Mouse (Mus musculus): ENCODE measurements around the gene Ntn5. TPM values are rescaled to one million over a fixed set of nuclear protein-coding genes. Genes with fewer than 3 reads are reported as not detected.

The Ntn5 gene
- total and polyA plus RNA-seq, 3 experiments, result 0.08 to 0.57 TPM; not detected in 1

GRCm38 (mm10) chr7:45685811-45686210 is 2.0 kb downstream of the Ntn5 start:
- no peaks in the 10 kb centered on the region for H3K9me3 ChIP-seq (replicated peaks; ENCODE audit: low read length)
- H3K9ac ChIP-seq (ENCODE audit: insufficient read depth, low read depth), result no peak overlapping the region
- no peak for DNase-seq (ENCODE audit: extremely low read depth)
- H3K79me2 ChIP-seq (replicated peaks; ENCODE audit: control insufficient read depth, extremely low read depth, insufficient read depth, poor library complexity, severe bottlenecking), result no peaks in the 10 kb centered on the region
- dilution Hi-C loops (cut with MboI; ENCODE audit: extremely low pct_ligation_motif_present, extremely low pct_unique_long_range_greater_than_20kb, low sequenced_read_pairs), result no loop called here
- no peaks in the 10 kb centered on the region for H3K36me3 ChIP-seq (replicated peaks in 1 of 2; ENCODE audit: control insufficient read depth in 1 of 2, insufficient read depth in 1 of 2, low read length in 1 of 2)
- TF ChIP-seq ZC3H11A (IDR thresholded peaks at IDR 0.05; ENCODE audit: low read depth, low read length), result no peak
- no peak for TF ChIP-seq CHD1 (IDR thresholded peaks at IDR 0.05; ENCODE audit: low read depth, low read length)
- no peak for TF ChIP-seq MAFK (IDR thresholded peaks at IDR 0.05; ENCODE audit: insufficient replicate concordance, low read length)
- TF ChIP-seq HCFC1 (IDR thresholded peaks at IDR 0.05; ENCODE audit: low read depth, low read length), result no peak
- no peak for TF ChIP-seq BHLHE40 (IDR thresholded peaks at IDR 0.05; ENCODE audit: low read depth, low read length)
- TF ChIP-seq MYC (IDR thresholded peaks at IDR 0.05; ENCODE audit: low read depth, low read length), result no peak
- no peak for TF ChIP-seq MAZ (IDR thresholded peaks at IDR 0.05; ENCODE audit: low read depth, low read length)
- no peak for TF ChIP-seq USF1 (IDR thresholded peaks at IDR 0.05; ENCODE audit: low read depth, low read length)
- no peak overlapping the region for H3K4me2 ChIP-seq (ENCODE audit: insufficient read depth, low read depth, poor library complexity, severe bottlenecking)
- peaks cover 43 to 84% of the 10 kb centered on the region in 2 experiments for H3K4me1 ChIP-seq (ENCODE audit: control insufficient read depth in 1 of 2, insufficient read depth in 2 of 2)
- no peaks in the 10 kb centered on the region for H3K27me3 ChIP-seq (replicated peaks)
- H3K27ac ChIP-seq (ENCODE audit: insufficient read depth, low read depth), result no peak overlapping the region
- no peak overlapping the region for H3K4me3 ChIP-seq (replicated peaks in 1 of 3; ENCODE audit: low read depth in 2 of 3, low read length in 2 of 3, poor library complexity in 1 of 3)
- in situ Hi-C loops (cut with MboI; ENCODE audit: low pct_ligation_motif_present, low pct_unique_long_range_greater_than_20kb, low sequenced_read_pairs), result loop anchor here (10.0 kb wide), 1 partner anchor 221 kb away; the partner anchor contains the start of gene Bax

GRCm38 (mm10) chr7:45686841-45687240 is 3.0 kb downstream of the Ntn5 start:
- no peak for DNase-seq (ENCODE audit: extremely low read depth)
- Histone ChIP-seq H3K4me3 (replicated peaks in 1 of 3; ENCODE audit: low read depth in 2 of 3, low read length in 2 of 3, poor library complexity in 1 of 3) (no peak overlapping the region), H3K36me3 (replicated peaks in 1 of 2; ENCODE audit: control insufficient read depth in 1 of 2, insufficient read depth in 1 of 2, low read length in 1 of 2) (no peaks in the 10 kb centered on the region), H3K4me2 (ENCODE audit: insufficient read depth, low read depth, poor library complexity, severe bottlenecking) (no peak overlapping the region), H3K9me3 (replicated peaks; ENCODE audit: low read length) (no peaks in the 10 kb centered on the region), H3K27ac (ENCODE audit: insufficient read depth, low read depth) (no peak overlapping the region), H3K79me2 (replicated peaks; ENCODE audit: control insufficient read depth, extremely low read depth, insufficient read depth, poor library complexity, severe bottlenecking) (no peaks in the 10 kb centered on the region), H3K9ac (ENCODE audit: insufficient read depth, low read depth) (no peak overlapping the region), H3K27me3 (replicated peaks) (no peaks in the 10 kb centered on the region), H3K4me1 (ENCODE audit: control insufficient read depth in 1 of 2, insufficient read depth in 2 of 2) (peaks cover 39 to 84% of the 10 kb centered on the region in 2 experiments)
- TF ChIP-seq MAX (IDR thresholded peaks at IDR 0.05; ENCODE audit: low read length) (no peak), BHLHE40 (IDR thresholded peaks at IDR 0.05; ENCODE audit: low read depth, low read length) (no peak), KAT2A (IDR thresholded peaks at IDR 0.05; ENCODE audit: insufficient replicate concordance, low read length) (no peak), NRF1 (IDR thresholded peaks at IDR 0.05; ENCODE audit: low read depth, low read length) (no peak), RCOR1 (conservative IDR thresholded peaks at IDR 0.05; ENCODE audit: low read depth, low read length) (no peak), PAX5 (IDR thresholded peaks at IDR 0.05; ENCODE audit: low read length) (no peak), ETS1 (conservative IDR thresholded peaks at IDR 0.05; ENCODE audit: low read depth, low read length) (no peak), TCF12 (IDR thresholded peaks at IDR 0.05; ENCODE audit: low read depth, low read length) (no peak), MYC (IDR thresholded peaks at IDR 0.05; ENCODE audit: low read depth, low read length) (no peak), MEF2A (IDR thresholded peaks at IDR 0.05; ENCODE audit: borderline replicate concordance, low read depth, low read length) (no peak), ELF1 (IDR thresholded peaks at IDR 0.05; ENCODE audit: low read depth, low read length) (no peak), RAD21 (IDR thresholded peaks at IDR 0.05; ENCODE audit: low read depth, low read length) (no peak), CHD2 (IDR thresholded peaks at IDR 0.05; ENCODE audit: low read length) (no peak), TBP (conservative IDR thresholded peaks at IDR 0.05; ENCODE audit: low read depth, low read length) (no peak), NELFE (IDR thresholded peaks at IDR 0.05; ENCODE audit: low read depth, low read length) (no peak), ZNF384 (IDR thresholded peaks at IDR 0.05; ENCODE audit: low read depth, low read length) (no peak), IRF4 (IDR thresholded peaks at IDR 0.05; ENCODE audit: low read depth, low read length) (no peak)
- in situ Hi-C loops (cut with MboI; ENCODE audit: low pct_ligation_motif_present, low pct_unique_long_range_greater_than_20kb, low sequenced_read_pairs) (loop anchor here (10.0 kb wide), 1 partner anchor 222 kb away; the partner anchor contains the start of gene Bax), dilution Hi-C loops (cut with MboI; ENCODE audit: extremely low pct_ligation_motif_present, extremely low pct_unique_long_range_greater_than_20kb, low sequenced_read_pairs) (no loop called here)

All from CH12.LX (cell line).